Mouse (Mus musculus) cerebellum, postnatal 36 days (tissue): ENCODE data around the gene Ap3m1.

Experiments
- DNase-seq, 2 experiments: peaks; one replicate each; pipeline ENCODE4 v3.0.0; 2021 to 2022; ENCODE audit warnings: mixed read lengths in 2 of 2

The Ap3m1 gene

GRCm38 (mm10) chr14:21065490-21066162 is 13.3 kb upstream of the Ap3m1 start:
- no peak for DNase-seq

DNA sequence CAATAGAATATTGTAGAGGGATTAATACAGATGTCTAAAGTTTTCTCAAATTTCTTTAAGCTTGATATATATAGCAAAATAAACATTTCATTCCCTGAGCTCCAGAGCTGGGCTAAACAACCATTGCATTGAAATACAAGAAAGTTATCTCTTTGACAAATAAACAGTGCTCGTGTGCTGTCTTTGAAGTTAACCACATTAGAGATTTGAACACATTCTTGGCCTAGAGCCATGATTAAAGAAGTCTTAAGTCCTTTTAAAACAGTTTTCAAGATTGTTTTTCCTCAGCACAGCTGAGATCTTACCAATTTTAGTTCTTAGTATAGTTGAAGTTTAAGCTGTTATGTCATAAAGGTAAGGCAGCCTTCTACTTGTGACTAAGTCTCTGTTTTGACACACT is 12.0 kb upstream of the Ap3m1 start:
- DNase-seq = no peak

DNA sequence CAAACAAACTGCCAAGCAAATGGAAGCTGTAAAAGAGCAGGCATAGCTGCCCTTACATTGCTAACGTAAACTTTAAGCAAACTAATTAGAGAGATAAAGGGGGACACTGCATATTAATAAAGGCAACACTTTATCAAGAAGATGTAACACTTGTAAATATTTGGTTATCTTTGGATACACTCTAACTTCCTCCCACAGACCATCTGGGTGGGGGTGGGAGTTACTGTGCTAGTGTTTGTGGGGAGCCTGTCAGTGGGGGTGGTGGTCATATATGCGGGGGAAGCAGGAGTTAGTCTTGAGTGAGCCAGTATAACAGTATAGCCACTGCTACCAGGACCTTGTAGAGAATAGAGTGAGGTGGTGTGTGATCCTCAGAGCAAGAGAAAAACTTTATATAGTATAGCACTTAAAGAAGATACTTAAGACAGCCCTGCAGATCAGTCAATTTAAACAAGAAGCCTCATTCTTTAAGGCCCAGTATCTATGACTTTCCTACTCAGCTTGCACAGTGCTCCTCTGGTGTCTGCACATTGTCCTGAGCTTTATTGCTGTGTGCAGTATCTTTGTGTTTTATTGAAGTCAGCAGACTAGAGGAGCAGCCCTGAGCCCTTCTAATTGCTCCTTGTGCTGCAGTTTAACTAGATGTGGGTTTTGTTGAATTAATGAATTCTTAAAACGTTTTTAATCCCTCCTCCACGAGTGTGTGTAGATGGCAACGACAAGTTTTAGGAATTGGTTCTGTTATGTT is 10.6 kb upstream of the Ap3m1 start:
- no peak for DNase-seq

DNA sequence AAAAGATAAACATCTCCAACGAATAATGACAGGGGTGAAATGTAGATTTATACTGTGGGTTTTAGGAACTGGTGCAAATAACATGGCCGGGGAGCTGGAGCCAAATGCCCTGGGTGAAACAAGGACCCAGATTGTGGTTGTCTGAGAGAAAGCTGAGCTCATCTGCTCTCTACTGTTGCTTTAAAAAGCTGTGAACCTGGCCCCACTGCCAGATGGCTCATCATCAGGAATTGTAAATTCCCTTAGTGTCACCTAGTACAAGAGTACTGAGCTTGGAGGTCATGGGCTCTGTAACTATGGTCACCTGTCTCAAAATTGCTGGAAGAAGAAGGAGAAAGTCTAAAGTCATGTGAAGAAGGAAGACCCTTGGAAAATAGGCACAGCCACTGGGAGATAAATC is 6.7 kb upstream of the Ap3m1 start:
- no peak for DNase-seq

- peak in 1 of 2 experiments; percentile 16 for DNase-seq
Observed at GRCm38 (mm10) chr14:21053586-21053985, 1.3 kb upstream of the Ap3m1 start.

GRCm38 (mm10) chr14:21053151-21053550 is 843 bp upstream of the Ap3m1 start:
- no peak for DNase-seq

- DNase-seq = peak; percentile 66 to 74
Observed at GRCm38 (mm10) chr14:21052781-21053130, 448 bp upstream of the Ap3m1 start.

DNA sequence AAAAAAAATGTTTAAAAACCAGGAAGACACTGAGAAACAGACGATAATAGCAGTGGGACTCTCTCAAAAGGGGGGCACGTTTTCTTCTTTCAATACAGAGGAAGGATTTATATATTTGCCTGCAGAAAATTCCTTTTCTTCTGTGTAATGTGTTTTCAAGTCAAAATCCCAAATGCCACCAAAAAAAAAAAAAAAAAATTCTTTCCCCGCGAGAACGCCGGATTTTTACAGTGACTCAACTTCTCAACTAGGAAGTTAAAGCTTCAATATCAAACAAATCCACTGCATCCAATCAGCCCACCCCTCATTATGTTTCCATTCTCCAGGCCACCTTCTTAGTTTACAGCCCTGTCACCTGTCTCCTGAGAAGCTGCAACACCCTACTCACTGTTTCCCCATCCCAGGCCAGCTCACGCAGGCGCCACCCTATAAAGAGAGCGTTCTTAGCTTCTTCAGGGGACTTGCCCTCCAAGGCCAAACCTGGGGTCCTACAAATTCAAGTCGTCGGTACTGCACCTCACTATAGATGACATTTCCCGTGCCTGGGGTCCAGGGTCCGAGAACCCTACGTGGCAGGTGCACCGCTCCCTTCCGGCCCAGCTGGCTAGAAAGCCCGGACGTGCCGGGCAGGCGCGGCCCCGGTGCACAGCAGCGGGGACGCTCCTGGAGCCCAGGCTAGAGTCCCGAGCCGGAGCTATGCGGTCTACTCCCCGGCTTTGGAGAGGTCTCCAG is 762 bp downstream of the Ap3m1 start:
- DNase-seq = no peak

DNA sequence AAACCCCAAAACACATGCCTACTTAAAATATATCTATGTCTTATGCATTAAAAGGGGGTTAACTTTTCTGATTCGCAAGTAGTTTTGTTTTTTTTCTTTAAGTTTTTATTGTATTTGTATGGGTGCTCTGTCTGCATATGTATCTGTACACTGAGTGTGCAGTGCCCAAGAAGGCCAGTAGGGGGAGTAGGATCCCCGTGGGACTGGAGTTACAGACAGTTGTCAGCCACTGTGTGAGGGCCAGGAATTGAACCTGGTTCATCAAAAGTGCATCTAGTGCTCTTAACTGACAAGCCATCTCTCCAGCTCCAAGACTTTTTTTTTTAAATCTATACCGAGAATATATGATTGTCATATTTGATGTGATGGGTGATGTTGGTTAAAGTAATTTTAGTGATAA is 1.6 kb downstream of the Ap3m1 start:
- DNase-seq = peak in 1 of 2 experiments; percentile 30

- DNase-seq = peak; percentile 22 to 33
Observed at GRCm38 (mm10) chr14:21048879-21049278, 3.4 kb downstream of the Ap3m1 start.

DNA sequence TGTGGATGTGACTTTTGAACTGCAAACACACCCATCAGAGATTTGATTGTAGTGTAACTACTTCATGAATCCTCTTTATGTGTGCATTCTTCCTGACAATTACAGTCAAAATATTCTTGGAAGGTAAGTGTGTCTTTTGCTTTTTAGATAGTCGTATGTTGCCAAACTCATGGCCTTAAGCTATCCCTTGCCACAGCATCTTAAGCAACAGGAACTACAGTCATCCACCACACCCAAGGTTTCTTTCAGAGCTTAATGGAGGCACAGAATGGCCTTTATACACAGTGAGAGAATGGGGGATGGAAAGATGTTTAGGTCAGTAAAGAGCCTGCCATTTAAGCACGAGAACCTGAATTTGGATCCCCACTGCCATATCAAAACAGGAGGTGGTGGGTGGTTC is 4.5 kb downstream of the Ap3m1 start:
- DNase-seq = no peak

GRCm38 (mm10) chr14:21039623-21040022 is 12.7 kb downstream of the Ap3m1 start:
- DNase-seq = no peak

- no peak for DNase-seq
Observed at GRCm38 (mm10) chr14:21039077-21039476, 13.2 kb downstream of the Ap3m1 start.

DNA sequence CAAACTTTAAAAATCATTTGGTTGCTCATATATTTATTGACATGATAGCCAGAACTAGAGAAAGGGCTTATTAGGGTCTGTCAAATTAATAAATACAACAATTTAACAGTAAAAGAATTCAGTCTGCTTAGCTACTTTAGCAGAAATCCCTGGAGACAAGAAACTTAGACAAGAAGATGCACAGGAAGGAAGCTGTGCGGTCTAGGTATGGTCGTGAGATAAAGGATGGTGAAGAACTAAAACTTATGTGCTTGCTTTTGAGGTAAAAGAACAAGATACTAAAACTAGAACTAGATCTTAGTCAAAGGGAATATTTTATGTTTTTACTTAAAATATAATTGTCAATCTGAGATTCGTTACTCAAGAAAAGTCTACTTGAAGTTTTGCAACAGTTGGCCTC is 17.5 kb downstream of the Ap3m1 start:
- no peak for DNase-seq

- DNase-seq = no peak
Observed at GRCm38 (mm10) chr14:21034271-21034670, 18.0 kb downstream of the Ap3m1 start.

DNA sequence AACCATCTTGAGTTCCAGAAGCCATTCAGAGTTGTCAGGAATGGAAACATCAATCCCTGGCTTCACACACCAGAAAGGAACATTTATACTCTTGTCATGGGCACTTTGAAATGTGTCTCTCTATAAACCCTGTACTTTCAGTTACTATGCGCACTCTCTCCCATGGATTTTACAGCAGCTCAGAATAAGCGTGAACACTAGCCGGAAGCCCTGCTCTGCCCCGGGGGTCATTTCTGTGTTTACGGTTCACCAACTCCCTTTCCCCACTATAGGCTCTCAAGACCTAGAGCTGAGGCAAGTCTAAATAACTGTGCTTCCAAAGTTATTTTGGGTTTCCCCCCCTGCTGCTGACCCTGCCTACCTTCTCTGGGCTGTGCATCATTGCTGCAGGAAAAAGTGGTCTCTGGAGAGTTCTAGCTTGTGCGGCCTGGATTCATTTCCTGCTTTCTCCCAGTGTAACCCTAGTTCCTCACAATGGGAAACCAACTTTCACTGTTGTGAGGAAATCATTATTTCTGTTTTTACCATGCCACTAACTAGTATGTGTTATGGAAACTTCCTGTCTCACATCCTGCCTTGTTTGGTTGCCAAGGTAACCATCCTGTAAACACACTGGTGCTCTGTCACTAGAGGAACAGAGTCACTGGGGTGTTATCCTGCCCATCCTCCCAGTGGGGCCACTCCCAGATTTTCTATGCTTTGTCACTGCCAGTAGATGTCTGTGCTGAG is 20.4 kb downstream of the Ap3m1 start:
- DNase-seq = no peak

- DNase-seq = no peak
Observed at GRCm38 (mm10) chr14:21029025-21029659, 23.2 kb downstream of the Ap3m1 start.

GRCm38 (mm10) chr14:21027542-21027941 is 24.8 kb downstream of the Ap3m1 start:
- DNase-seq = no peak

DNA sequence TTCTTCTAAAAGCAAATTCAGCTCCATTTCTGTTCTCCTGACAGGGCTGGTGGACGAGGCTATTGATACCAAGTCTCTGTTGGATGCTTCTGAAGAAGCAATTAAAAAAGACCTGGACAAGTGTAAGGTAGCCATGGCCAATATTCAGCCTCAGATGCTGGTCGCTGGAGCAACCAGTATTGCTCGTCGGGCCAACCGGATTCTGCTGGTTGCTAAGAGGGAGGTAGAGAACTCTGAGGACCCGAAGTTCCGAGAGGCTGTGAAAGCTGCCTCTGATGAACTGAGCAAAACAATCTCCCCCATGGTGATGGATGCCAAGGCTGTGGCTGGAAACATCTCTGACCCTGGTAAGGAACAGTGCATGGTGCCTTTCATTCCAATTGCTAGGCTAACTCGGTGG is 31.9 kb downstream of the Ap3m1 start:
- DNase-seq = no peak

DNA sequence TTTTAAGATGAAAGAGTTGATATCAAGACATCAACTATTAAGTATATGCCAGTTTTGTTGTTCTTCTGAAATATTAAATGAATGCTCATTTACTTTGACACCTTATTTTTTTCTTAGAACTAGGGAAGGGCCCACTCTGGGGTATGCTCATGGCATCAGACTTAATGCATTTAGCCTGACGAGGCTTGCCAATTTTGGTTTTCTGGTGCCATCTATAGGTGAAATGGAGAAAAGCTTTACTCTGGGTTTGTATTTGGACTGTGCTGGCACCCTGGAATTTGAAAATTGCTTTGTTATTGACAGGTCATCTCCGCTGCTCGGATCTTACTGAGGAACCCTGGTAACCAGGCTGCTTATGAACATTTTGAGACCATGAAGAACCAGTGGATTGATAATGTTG is 33.3 kb downstream of the Ap3m1 start:
- DNase-seq = peak in 1 of 2 experiments; percentile 19

- no peak for DNase-seq
Observed at GRCm38 (mm10) chr14:21017871-21018270, 34.4 kb downstream of the Ap3m1 start.

GRCm38 (mm10) chr14:21013800-21014334 is 38.4 kb downstream of the Ap3m1 start:
- DNase-seq = no peak
